Mouse (Mus musculus): ENCODE data around the gene Myo3b.

Gene Myo3b

DNA sequence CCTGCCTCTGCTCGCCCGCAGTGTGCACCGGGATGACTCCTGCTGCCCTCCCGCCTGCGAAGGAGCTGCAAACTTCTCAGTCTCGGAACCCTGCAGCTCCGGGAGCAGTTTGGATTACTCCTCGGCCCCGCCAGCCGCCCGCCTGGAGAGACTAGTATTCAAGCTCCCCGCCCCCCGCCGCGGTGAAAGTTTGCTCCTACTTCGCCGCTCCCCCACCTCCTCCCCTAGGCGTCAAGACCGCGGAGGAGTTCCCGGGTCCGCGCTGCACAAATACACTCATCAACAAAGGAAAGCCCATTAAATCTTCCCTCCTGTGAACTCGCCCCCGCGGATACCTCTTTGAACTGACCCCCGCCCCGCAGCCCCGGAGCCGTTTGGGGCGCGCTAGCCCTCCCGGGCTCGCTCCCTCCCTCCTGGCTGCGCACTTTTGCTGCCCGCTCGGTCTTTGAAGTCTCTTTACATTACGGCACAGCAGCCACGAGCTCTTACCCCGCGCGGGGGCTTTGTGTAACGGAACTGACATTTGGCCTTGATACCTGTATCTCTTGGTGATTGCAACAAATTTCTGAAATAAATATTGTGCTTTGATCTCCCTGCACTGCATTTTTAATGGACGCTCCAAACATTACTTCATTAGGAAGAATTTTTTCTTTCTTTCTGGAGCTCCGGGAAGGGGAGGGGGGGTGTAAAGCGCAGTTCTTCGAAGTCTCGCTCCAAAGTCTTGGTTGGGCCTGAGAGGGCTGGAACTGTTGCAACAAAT, 433.1 kb downstream of the Myo3b start:
- no peak for DNase-seq (ENCODE audit: low read depth)
